Mouse (Mus musculus) adrenal gland, postnatal 14 days (tissue): ENCODE measurements at regions not wholly inside any gene's neighbourhood (a gene's known extent, or its start where the extent isn't known, plus 50 kb on each side); places are given as distances from the start of the nearest gene placed in this dataset.
"Not testable (repeated sequence)": the region's sequence is repeated elsewhere in the genome, so short reads cannot be mapped to it uniquely, and the experiment has no call there.

Source experiments
- DNase-seq: peaks from one replicate; pipeline ENCODE4 v3.0.0; 2021; ENCODE audit warnings: mixed read lengths

GRCm38 (mm10) chr11:7796373-7796772 lies 582.6 kb upstream of the Igfbp3 start:
- no peak for DNase-seq

GRCm38 (mm10) chr11:7794206-7794605 lies 580.5 kb upstream of the Igfbp3 start:
- no peak for DNase-seq

GRCm38 (mm10) chr11:7780476-7781112 lies 566.9 kb upstream of the Igfbp3 start:
- DNase-seq = no peak

GRCm38 (mm10) chr11:7775361-7775760 lies 561.6 kb upstream of the Igfbp3 start:
- not testable (repeated sequence) for DNase-seq

- DNase-seq = no peak
These were observed 551.6 kb upstream of the Igfbp3 start for GRCm38 (mm10) chr11:7765303-7765702.

- no peak for DNase-seq
These were observed 545.2 kb upstream of the Igfbp3 start for GRCm38 (mm10) chr11:7758862-7759467.
